Mouse (Mus musculus): ENCODE measurements around the gene Olfr1086. TPM values are rescaled to one million over a fixed set of nuclear protein-coding genes. Genes with fewer than 3 reads are reported as not detected.

Gene Olfr1086
- polyA plus RNA-seq (2012; rRNA removed; ENCODE audit: low replicate concordance), result not detected in 2 replicates

DNA sequence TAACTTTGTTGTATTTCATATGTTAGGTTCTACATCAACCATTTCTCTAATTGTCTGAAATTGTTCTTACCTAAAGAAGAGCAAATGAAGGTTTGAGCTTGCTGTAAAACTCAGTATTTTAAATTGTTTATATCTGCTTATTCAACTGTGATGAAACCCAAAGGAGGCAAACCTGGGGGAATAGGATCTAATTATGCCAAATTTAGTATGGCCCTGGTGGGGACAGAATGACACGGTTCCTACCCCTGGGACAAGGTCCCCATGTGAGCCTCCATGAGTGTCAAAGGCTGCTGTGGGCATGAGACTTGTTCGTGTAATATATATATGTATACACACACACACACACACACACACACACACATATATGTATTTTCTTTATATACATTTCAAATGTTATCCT is at the start of gene Olfr1086:
Olfr1086 (minus strand) TSS at position 101 of the 400 bp plus-strand sequence.

DNA sequence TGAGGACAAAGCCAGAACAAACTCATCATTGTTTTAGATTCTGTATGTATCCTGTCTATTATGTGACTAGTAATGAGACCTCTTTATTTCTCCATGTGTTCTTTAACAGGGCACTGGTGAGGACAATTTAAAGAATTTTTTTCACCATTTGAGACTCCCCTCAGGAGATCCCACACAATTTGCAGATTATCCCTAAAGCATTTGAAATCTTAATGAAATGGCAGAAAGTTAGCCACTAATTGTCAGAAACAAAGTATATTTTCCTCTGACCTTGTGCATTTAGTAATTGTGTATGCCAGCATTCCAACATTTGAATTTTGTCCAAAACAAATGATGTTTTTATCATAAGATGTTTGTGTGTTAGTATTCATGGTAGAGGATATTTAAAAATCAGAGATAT is 18.4 kb upstream of the Olfr1086 start, which contains the start of gene Olfr1087:
Olfr1087 (minus strand) TSS at position 101 of the 400 bp plus-strand sequence.

DNA sequence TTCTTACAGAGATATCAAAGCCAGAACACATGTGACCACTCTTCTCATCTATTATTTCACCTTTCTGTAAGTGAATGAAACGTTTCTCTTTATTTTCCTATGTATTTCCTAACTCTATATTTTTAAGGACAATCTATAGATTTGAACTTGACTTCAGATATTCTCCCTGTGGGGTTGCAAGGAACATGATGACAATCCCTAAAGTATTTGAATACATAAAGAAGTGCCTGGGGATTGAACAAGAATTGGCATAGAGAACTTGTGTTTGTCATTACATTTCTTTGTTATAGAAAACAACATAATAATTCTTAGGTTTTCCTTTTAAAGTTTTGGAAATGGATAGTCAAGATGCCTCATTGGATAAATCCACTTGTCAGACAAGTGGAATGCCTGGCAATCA is 18.0 kb downstream of the Olfr1086 start, which contains the start of gene Olfr1085:
Olfr1085 (minus strand) TSS at position 101 of the 400 bp plus-strand sequence.

GRCm38 (mm10) chr2:86639625-86640024 is 40.3 kb downstream of the Olfr1086 start, which contains the start of gene Olfr1084:
TSS of gene Olfr1084 (minus strand) at chr2:86639725.

Other genes with a start within 250 kb of the Olfr1086 start
- not detected in 2 replicates for gene Olfr1065, start 229.5 kb downstream of the Olfr1086 start, polyA plus RNA-seq (2012; rRNA removed; ENCODE audit: low replicate concordance)
- gene Olfr1066, start 223.8 kb downstream of the Olfr1086 start, polyA plus RNA-seq (2012; rRNA removed; ENCODE audit: low replicate concordance), result not detected in 2 replicates
- gene Olfr228, start 192.7 kb downstream of the Olfr1086 start, polyA plus RNA-seq (2012; rRNA removed; ENCODE audit: low replicate concordance), result not detected in 2 replicates
- not detected in 2 replicates for gene Olfr1076, start 171.6 kb downstream of the Olfr1086 start, polyA plus RNA-seq (2012; rRNA removed; ENCODE audit: low replicate concordance)
- gene Olfr1079, start 137.6 kb downstream of the Olfr1086 start, polyA plus RNA-seq (2012; rRNA removed; ENCODE audit: low replicate concordance), result not detected in 2 replicates
- not detected in 2 replicates for gene Olfr1080, start 121.9 kb downstream of the Olfr1086 start, polyA plus RNA-seq (2012; rRNA removed; ENCODE audit: low replicate concordance)
- not detected in 2 replicates for gene Olfr1082, start 81.1 kb downstream of the Olfr1086 start, polyA plus RNA-seq (2012; rRNA removed; ENCODE audit: low replicate concordance)
- gene Olfr1084, start 40.4 kb downstream of the Olfr1086 start, polyA plus RNA-seq (2012; rRNA removed; ENCODE audit: low replicate concordance), result not detected in 2 replicates
- not detected in 2 replicates for gene Olfr1085, start 18.1 kb downstream of the Olfr1086 start, polyA plus RNA-seq (2012; rRNA removed; ENCODE audit: low replicate concordance)
- not detected in 2 replicates for gene Olfr1087, start 18.3 kb upstream of the Olfr1086 start, polyA plus RNA-seq (2012; rRNA removed; ENCODE audit: low replicate concordance)
- gene Olfr1089, start 53.6 kb upstream of the Olfr1086 start, polyA plus RNA-seq (2012; rRNA removed; ENCODE audit: low replicate concordance), result not detected in 2 replicates
- not detected in 2 replicates for gene Olfr1090, start 78.9 kb upstream of the Olfr1086 start, polyA plus RNA-seq (2012; rRNA removed; ENCODE audit: low replicate concordance)
- gene Olfr1093, start 102.4 kb upstream of the Olfr1086 start, polyA plus RNA-seq (2012; rRNA removed; ENCODE audit: low replicate concordance), result not detected in 2 replicates
- not detected in 2 replicates for gene Olfr141, start 129.9 kb upstream of the Olfr1086 start, polyA plus RNA-seq (2012; rRNA removed; ENCODE audit: low replicate concordance)
- not detected in 2 replicates for gene Olfr1094, start 144.6 kb upstream of the Olfr1086 start, polyA plus RNA-seq (2012; rRNA removed; ENCODE audit: low replicate concordance)
- gene Olfr1095, start 171.6 kb upstream of the Olfr1086 start, polyA plus RNA-seq (2012; rRNA removed; ENCODE audit: low replicate concordance), result not detected in 2 replicates
- gene Gm13723, start 194.7 kb upstream of the Olfr1086 start, polyA plus RNA-seq (2012; rRNA removed; ENCODE audit: low replicate concordance), result not detected in 2 replicates
- not detected in 2 replicates for gene Olfr1097, start 212.1 kb upstream of the Olfr1086 start, polyA plus RNA-seq (2012; rRNA removed; ENCODE audit: low replicate concordance)
- gene Olfr1098, start 244.5 kb upstream of the Olfr1086 start, polyA plus RNA-seq (2012; rRNA removed; ENCODE audit: low replicate concordance), result not detected in 2 replicates

Data from subcutaneous adipose tissue, adult 2 months (tissue).